Mouse (Mus musculus) CH12.LX (cell line): Measurements from ENCODE around the gene Phb2. TPM values are rescaled to one million over a fixed set of nuclear protein-coding genes. Genes with fewer than 3 reads are reported as not detected.

Experiments
- DNase-seq: peaks from one replicate; pipeline ENCODE4 v3.0.0-alpha.2; 2013; ENCODE audit errors: extremely low read depth
- H3K27ac ChIP-seq: 2 replicates; pipeline ENCODE4 v1.5.1; 2012; ENCODE audit warnings: low read depth, mild to moderate bottlenecking, control low read depth, moderate library complexity; ENCODE audit not compliant: insufficient read depth
- H3K27me3 ChIP-seq: replicated peaks from 2 replicates; pipeline ENCODE3; 2012; ENCODE audit warnings: inconsistent platforms
- H3K36me3 ChIP-seq, 2 experiments: replicated peaks in 1 of 2; 2 replicates each; pipeline versions ENCODE3 to v1.6.1; 2012; ENCODE audit warnings: inconsistent platforms in 1 of 2, low read length in 1 of 2, mild to moderate bottlenecking in 1 of 2, mixed read lengths in 1 of 2, moderate library complexity in 1 of 2; ENCODE audit not compliant: control insufficient read depth in 1 of 2, insufficient read depth in 1 of 2
- H3K4me1 ChIP-seq, 2 experiments: 2 replicates each; pipeline ENCODE4 v1.6.1; 2012; ENCODE audit warnings: inconsistent platforms in 1 of 2, moderate library complexity in 1 of 2; ENCODE audit not compliant: insufficient read depth in 2 of 2, control insufficient read depth in 1 of 2
- H3K4me2 ChIP-seq: 2 replicates; pipeline ENCODE4 v1.6.1; 2012; ENCODE audit warnings: low read depth, mild to moderate bottlenecking, control low read depth; ENCODE audit not compliant: poor library complexity, insufficient read depth, severe bottlenecking
- H3K4me3 ChIP-seq, 3 experiments: fragments of 150-350 bp in 1 of 3; sonication (generic) in 1 of 3; replicated peaks in 1 of 3; 2 replicates each; pipeline versions ENCODE3 to v1.5.1; 2011 to 2012; ENCODE audit warnings: low read depth in 2 of 3, low read length in 2 of 3, mild to moderate bottlenecking in 2 of 3, moderate library complexity in 2 of 3, control low read depth in 1 of 3, improper control_type of control experiment in 1 of 3, inconsistent platforms in 1 of 3, mixed read lengths in 1 of 3; ENCODE audit not compliant: poor library complexity in 1 of 3
- H3K79me2 ChIP-seq: replicated peaks from 2 replicates; pipeline ENCODE4 v1.6.1; 2012; ENCODE audit warnings: mild to moderate bottlenecking, moderate library complexity; ENCODE audit not compliant: control insufficient read depth, poor library complexity, insufficient read depth, severe bottlenecking; ENCODE audit errors: extremely low read depth
- H3K9ac ChIP-seq: 2 replicates; pipeline ENCODE4 v1.6.1; 2012; ENCODE audit warnings: low read depth, mild to moderate bottlenecking, control low read depth, moderate library complexity; ENCODE audit not compliant: insufficient read depth
- H3K9me3 ChIP-seq: replicated peaks from 2 replicates; pipeline ENCODE3; 2012; ENCODE audit warnings: low read length, inconsistent platforms, mixed read lengths
- BHLHE40 ChIP-seq: IDR thresholded peaks from 2 replicates; pipeline ENCODE4 v1.6.1; 2011; ENCODE audit warnings: mild to moderate bottlenecking, low read depth, low read length, improper control_type of control experiment
- CHD2 ChIP-seq: IDR thresholded peaks from 2 replicates; pipeline ENCODE4 v1.6.1; 2011; ENCODE audit warnings: low read length, improper control_type of control experiment
- E2F4 ChIP-seq: IDR thresholded peaks from 2 replicates; pipeline ENCODE4 v1.6.1; 2011; ENCODE audit warnings: low read depth, low read length, improper control_type of control experiment; ENCODE audit not compliant: insufficient replicate concordance
- EP300 ChIP-seq: IDR thresholded peaks from 2 replicates; pipeline ENCODE4 v1.6.1; 2011; ENCODE audit warnings: low read length, improper control_type of control experiment
- ETS1 ChIP-seq: conservative IDR thresholded peaks from 2 replicates; pipeline ENCODE4 v1.6.1; 2012; ENCODE audit warnings: low read depth, mild to moderate bottlenecking, inconsistent platforms, low read length, improper control_type of control experiment, moderate library complexity
- GABPA ChIP-seq: IDR thresholded peaks from 2 replicates; pipeline ENCODE4 v1.6.1; 2012; ENCODE audit warnings: low read depth, low read length, improper control_type of control experiment, inconsistent platforms; ENCODE audit not compliant: insufficient replicate concordance
- HCFC1 ChIP-seq: IDR thresholded peaks from 2 replicates; pipeline ENCODE4 v1.6.1; 2012; ENCODE audit warnings: low read depth, mild to moderate bottlenecking, inconsistent platforms, low read length, improper control_type of control experiment
- IRF4 ChIP-seq: IDR thresholded peaks from 2 replicates; pipeline ENCODE4 v1.6.1; 2014; ENCODE audit warnings: low read depth, mild to moderate bottlenecking, inconsistent platforms, low read length, improper control_type of control experiment
- JUN ChIP-seq: IDR thresholded peaks from 2 replicates; pipeline ENCODE4 v1.6.1; 2011; ENCODE audit warnings: low read depth, mild to moderate bottlenecking, low read length, improper control_type of control experiment, moderate library complexity; ENCODE audit not compliant: insufficient read depth
- KAT2A ChIP-seq: IDR thresholded peaks from 2 replicates; pipeline ENCODE4 v1.6.1; 2012; ENCODE audit warnings: low read length, improper control_type of control experiment, inconsistent platforms; ENCODE audit not compliant: insufficient replicate concordance
- NELFE ChIP-seq: IDR thresholded peaks from 2 replicates; pipeline ENCODE4 v1.6.1; 2011; ENCODE audit warnings: low read depth, low read length, improper control_type of control experiment
- PAX5 ChIP-seq: IDR thresholded peaks from 2 replicates; pipeline ENCODE4 v1.6.1; 2012; ENCODE audit warnings: low read length, inconsistent platforms, mixed read lengths
- POLR2A ChIP-seq: IDR thresholded peaks from 2 replicates; pipeline ENCODE4 v1.6.1; 2011; ENCODE audit warnings: low read depth, mild to moderate bottlenecking, improper control_type of control experiment, low read length
- POLR2AphosphoS2 ChIP-seq: IDR thresholded peaks from 2 replicates; pipeline ENCODE4 v1.6.1; 2011; ENCODE audit warnings: low read depth, low read length, improper control_type of control experiment
- RAD21 ChIP-seq: IDR thresholded peaks from 2 replicates; pipeline ENCODE4 v1.6.1; 2011; ENCODE audit warnings: low read depth, mild to moderate bottlenecking, low read length, improper control_type of control experiment, moderate library complexity
- RCOR1 ChIP-seq: conservative IDR thresholded peaks from 2 replicates; pipeline ENCODE4 v1.6.1; 2012; ENCODE audit warnings: low read depth, mild to moderate bottlenecking, inconsistent platforms, low read length, improper control_type of control experiment
- SMC3 ChIP-seq: IDR thresholded peaks from 2 replicates; pipeline ENCODE4 v1.6.1; 2011; ENCODE audit warnings: low read depth, low read length, improper control_type of control experiment
- TBP ChIP-seq: conservative IDR thresholded peaks from 2 replicates; pipeline ENCODE4 v1.6.1; 2011; ENCODE audit warnings: low read depth, low read length, improper control_type of control experiment
- TCF12 ChIP-seq: IDR thresholded peaks from 2 replicates; pipeline ENCODE4 v1.6.1; 2014; ENCODE audit warnings: low read depth, mild to moderate bottlenecking, inconsistent platforms, low read length, improper control_type of control experiment
- UBTF ChIP-seq: IDR thresholded peaks from 2 replicates; pipeline ENCODE4 v1.6.1; 2012; ENCODE audit warnings: low read depth, mild to moderate bottlenecking, inconsistent platforms, low read length, improper control_type of control experiment, moderate library complexity
- USF1 ChIP-seq: IDR thresholded peaks from 2 replicates; pipeline ENCODE4 v1.6.1; 2014; ENCODE audit warnings: low read depth, mild to moderate bottlenecking, inconsistent platforms, low read length, improper control_type of control experiment
- USF2 ChIP-seq: conservative IDR thresholded peaks from 2 replicates; pipeline ENCODE4 v1.6.1; 2011; ENCODE audit warnings: low read depth, low read length, improper control_type of control experiment
- ZC3H11A ChIP-seq: IDR thresholded peaks from 2 replicates; pipeline ENCODE4 v1.6.1; 2012; ENCODE audit warnings: low read depth, mild to moderate bottlenecking, inconsistent platforms, low read length, improper control_type of control experiment
- ZMIZ1 ChIP-seq: IDR thresholded peaks from 2 replicates; pipeline ENCODE4 v1.6.1; 2012; ENCODE audit warnings: low read depth, mild to moderate bottlenecking, inconsistent platforms, low read length, improper control_type of control experiment
- ZNF384 ChIP-seq: IDR thresholded peaks from 2 replicates; pipeline ENCODE4 v1.6.1; 2012; ENCODE audit warnings: low read depth, low read length, improper control_type of control experiment, inconsistent platforms
- dilution Hi-C: fragments of 300-500 bp; cut with MboI; formaldehyde crosslinking; loops from 2 replicates; pipeline ENCODE4 v1.14.3; 2020; ENCODE audit warnings: low sequenced_read_pairs; ENCODE audit not compliant: extremely low pct_unique_long_range_greater_than_20kb, extremely low pct_ligation_motif_present
- in situ Hi-C: fragments of 300-500 bp; cut with MboI; formaldehyde crosslinking; loops from 3 replicates; pipeline ENCODE4 v1.14.3; 2019; ENCODE audit warnings: low sequenced_read_pairs, low pct_ligation_motif_present, low pct_unique_long_range_greater_than_20kb, mixed read lengths
- polyA plus RNA-seq: library from polyadenylated mRNA; unstranded; fragments of >175 nt; gene quantifications from 2 replicates; pipeline ENCODE4 v1.2.1, GENCODE M21; 2012; ENCODE audit warnings: low read depth; ENCODE audit not compliant: insufficient read length
- total RNA-seq, 2 experiments: library from RNA; depleted of rRNA; stranded (reverse); fragments of 300-350 nt in 1 of 2; fragments of >200 nt in 1 of 2; gene quantifications; 2 replicates each; pipeline ENCODE4 v1.2.3; 2012 to 2014

The Phb2 gene
- total and polyA plus RNA-seq, 3 experiments: 380 to 694 (median 440) TPM

GRCm38 (mm10) chr6:124693243-124693981 is 18.7 kb upstream of the Phb2 start:
- Histone ChIP-seq H3K27me3 (no peaks in the 10 kb centered on the region), H3K4me3 (no peak overlapping the region), H3K4me2 (no peak overlapping the region), H3K79me2 (peaks cover 9% of the 10 kb centered on the region), H3K9ac (no peak overlapping the region), H3K27ac (no peak overlapping the region), H3K4me1 (peaks cover 2 to 43% of the 10 kb centered on the region in 2 experiments; a peak in 2 of 4 replicates), H3K9me3 (no peaks in the 10 kb centered on the region), H3K36me3 (peaks cover 9 to 58% of the 10 kb centered on the region in 2 experiments)
- dilution Hi-C loops: no loop called here
- no peak for DNase-seq
- in situ Hi-C loops: no loop called here
- TF ChIP-seq E2F4: no peak
- TF ChIP-seq TBP: no peak
- TF ChIP-seq RCOR1: no peak
- TF ChIP-seq ZC3H11A: no peak
- no peak for TF ChIP-seq GABPA
- TF ChIP-seq SMC3: no peak
- TF ChIP-seq HCFC1: no peak
- no peak for TF ChIP-seq PAX5
- no peak for TF ChIP-seq ZNF384
- no peak for TF ChIP-seq POLR2A
- no peak for TF ChIP-seq CHD2
- no peak for TF ChIP-seq TCF12
- TF ChIP-seq EP300: no peak
- no peak for TF ChIP-seq KAT2A
- no peak for TF ChIP-seq IRF4
- no peak for TF ChIP-seq RAD21
- no peak for TF ChIP-seq NELFE
- no peak for TF ChIP-seq USF1

GRCm38 (mm10) chr6:124694166-124694955 is 17.8 kb upstream of the Phb2 start:
- H3K27me3 ChIP-seq: no peaks in the 10 kb centered on the region
- no peak overlapping the region for H3K4me2 ChIP-seq
- dilution Hi-C loops: no loop called here
- TF ChIP-seq JUN (no peak), TCF12 (no peak), POLR2AphosphoS2 (no peak), USF2 (no peak), TBP (no peak), SMC3 (no peak), POLR2A (no peak), HCFC1 (no peak), ZMIZ1 (no peak), UBTF (no peak), BHLHE40 (no peak), ETS1 (no peak), E2F4 (no peak)
- in situ Hi-C loops: no loop called here
- peaks cover 7% of the 10 kb centered on the region for H3K79me2 ChIP-seq
- H3K27ac ChIP-seq: no peak overlapping the region
- no peak overlapping the region for H3K9ac ChIP-seq
- DNase-seq: no peak
- peaks cover 5 to 46% of the 10 kb centered on the region in 2 experiments; a peak in 3 of 4 replicates for H3K4me1 ChIP-seq
- no peaks in the 10 kb centered on the region for H3K9me3 ChIP-seq
- peaks cover 15 to 62% of the 10 kb centered on the region in 2 experiments for H3K36me3 ChIP-seq
- no peak overlapping the region for H3K4me3 ChIP-seq
